Mouse (Mus musculus): Measurements from ENCODE around the gene Phlpp1. TPM values are rescaled to one million over a fixed set of nuclear protein-coding genes. Genes with fewer than 3 reads are reported as not detected.
A peak's percentile ranks its signal among the peaks of the same experiment; 100 is the strongest.

Gene Phlpp1
- total and polyA plus RNA-seq, 3 experiments = 14.8 to 38.4 (median 20.9) TPM

DNA sequence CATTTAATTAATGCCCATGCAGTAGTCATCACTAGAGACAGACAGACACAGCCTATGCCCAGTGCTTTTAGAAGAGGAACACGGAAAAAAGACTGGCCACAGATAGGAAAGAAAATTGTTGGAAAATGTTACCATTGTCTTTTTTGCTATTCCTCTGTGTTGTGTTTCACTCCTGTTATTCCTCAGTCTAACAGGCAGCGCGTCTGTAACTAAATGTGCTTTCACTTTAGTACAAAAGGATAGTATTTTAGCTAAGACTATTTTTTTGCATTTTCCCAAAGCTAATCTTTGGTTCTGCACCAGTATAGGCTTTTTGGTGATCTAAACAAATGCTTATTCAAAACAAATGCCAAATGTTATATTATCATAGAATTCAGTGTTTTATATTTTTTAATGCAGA lies 177.6 kb downstream of the Phlpp1 start:
- peak overlapping the region; percentile 56; the same call in 1 of the 2 replicates for H3K4me2 ChIP-seq (ENCODE audit: insufficient read depth, low read depth, poor library complexity, severe bottlenecking)
- H3K9me3 ChIP-seq (replicated peaks; ENCODE audit: low read length) = peaks cover 2% of the 10 kb centered on the region
- TF ChIP-seq CHD2 (IDR thresholded peaks at IDR 0.05; ENCODE audit: low read length) (no peak), E2F4 (IDR thresholded peaks at IDR 0.05; ENCODE audit: insufficient replicate concordance, low read depth, low read length) (no peak), GABPA (IDR thresholded peaks at IDR 0.05; ENCODE audit: insufficient replicate concordance, low read depth, low read length) (no peak), USF2 (conservative IDR thresholded peaks at IDR 0.05; ENCODE audit: low read depth, low read length) (no peak), RAD21 (IDR thresholded peaks at IDR 0.05; ENCODE audit: low read depth, low read length) (no peak), POLR2A (IDR thresholded peaks at IDR 0.05; ENCODE audit: low read depth, low read length) (no peak), EP300 (IDR thresholded peaks at IDR 0.05; ENCODE audit: low read length) (peak; percentile 57; the same call in 1 of the 2 replicates), JUN (IDR thresholded peaks at IDR 0.05; ENCODE audit: insufficient read depth, low read depth, low read length) (peak; percentile 40; the same call in 1 of the 2 replicates), RCOR1 (conservative IDR thresholded peaks at IDR 0.05; ENCODE audit: low read depth, low read length) (no peak), POLR2AphosphoS2 (IDR thresholded peaks at IDR 0.05; ENCODE audit: low read depth, low read length) (no peak), USF1 (IDR thresholded peaks at IDR 0.05; ENCODE audit: low read depth, low read length) (no peak), IRF4 (IDR thresholded peaks at IDR 0.05; ENCODE audit: low read depth, low read length) (0 out of 2 replicates have a peak, but pooled peaks have one; percentile 19)
- H3K36me3 ChIP-seq (replicated peaks in 1 of 2; ENCODE audit: control insufficient read depth in 1 of 2, insufficient read depth in 1 of 2, low read length in 1 of 2) = peaks cover 3 to 45% of the 10 kb centered on the region in 2 experiments
- H3K27me3 ChIP-seq (replicated peaks) = no peaks in the 10 kb centered on the region
- H3K4me3 ChIP-seq (replicated peaks in 1 of 3; ENCODE audit: low read depth in 2 of 3, low read length in 2 of 3, poor library complexity in 1 of 3) = no peak overlapping the region
- H3K9ac ChIP-seq (ENCODE audit: insufficient read depth, low read depth) = no peak overlapping the region
- in situ Hi-C loops (cut with MboI; ENCODE audit: low pct_ligation_motif_present, low pct_unique_long_range_greater_than_20kb, low sequenced_read_pairs) = no loop called here
- DNase-seq (ENCODE audit: extremely low read depth) = no peak
- H3K79me2 ChIP-seq (replicated peaks; ENCODE audit: control insufficient read depth, extremely low read depth, insufficient read depth, poor library complexity, severe bottlenecking) = no peaks in the 10 kb centered on the region
- H3K27ac ChIP-seq (ENCODE audit: insufficient read depth, low read depth) = no peak overlapping the region
- dilution Hi-C loops (cut with MboI; ENCODE audit: extremely low pct_ligation_motif_present, extremely low pct_unique_long_range_greater_than_20kb, low sequenced_read_pairs) = no loop called here
- peaks cover 16 to 82% of the 10 kb centered on the region in 2 experiments for H3K4me1 ChIP-seq (ENCODE audit: control insufficient read depth in 1 of 2, insufficient read depth in 2 of 2)

DNA sequence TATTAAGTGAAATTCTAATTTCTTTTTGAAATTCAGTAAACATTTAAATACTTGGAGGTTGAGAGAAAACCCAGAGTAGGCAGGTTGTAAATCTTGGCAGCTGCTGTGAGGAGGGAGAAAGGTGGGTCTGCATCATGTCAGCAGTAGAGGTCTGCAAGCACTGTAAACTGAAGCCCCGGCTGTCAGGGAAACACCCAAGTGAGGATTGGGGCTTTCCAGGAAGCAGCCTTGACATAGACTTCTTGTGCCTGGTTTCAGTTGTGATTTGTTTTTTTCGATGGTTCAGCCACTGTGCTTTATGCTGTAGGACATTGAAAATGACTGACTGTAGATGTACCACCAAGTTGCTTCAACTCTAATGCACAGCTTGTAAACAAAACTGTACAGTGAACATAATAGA lies 180.0 kb downstream of the Phlpp1 start:
- peaks cover 2% of the 10 kb centered on the region for H3K9me3 ChIP-seq (replicated peaks; ENCODE audit: low read length)
- H3K9ac ChIP-seq (ENCODE audit: insufficient read depth, low read depth) = no peak overlapping the region; the same call in 1 of the 2 replicates
- no peak overlapping the region for H3K4me3 ChIP-seq (replicated peaks in 1 of 3; ENCODE audit: low read depth in 2 of 3, low read length in 2 of 3, poor library complexity in 1 of 3)
- in situ Hi-C loops (cut with MboI; ENCODE audit: low pct_ligation_motif_present, low pct_unique_long_range_greater_than_20kb, low sequenced_read_pairs) (no loop called here), dilution Hi-C loops (cut with MboI; ENCODE audit: extremely low pct_ligation_motif_present, extremely low pct_unique_long_range_greater_than_20kb, low sequenced_read_pairs) (no loop called here)
- H3K36me3 ChIP-seq (replicated peaks in 1 of 2; ENCODE audit: control insufficient read depth in 1 of 2, insufficient read depth in 1 of 2, low read length in 1 of 2) = peaks cover 6 to 45% of the 10 kb centered on the region in 2 experiments
- H3K4me1 ChIP-seq (ENCODE audit: control insufficient read depth in 1 of 2, insufficient read depth in 2 of 2) = peaks cover 22 to 82% of the 10 kb centered on the region in 2 experiments
- peak overlapping the region; percentile 86 for H3K27ac ChIP-seq (ENCODE audit: insufficient read depth, low read depth)
- DNase-seq (ENCODE audit: extremely low read depth) = peak; percentile 89
- no peaks in the 10 kb centered on the region for H3K27me3 ChIP-seq (replicated peaks)
- no peaks in the 10 kb centered on the region for H3K79me2 ChIP-seq (replicated peaks; ENCODE audit: control insufficient read depth, extremely low read depth, insufficient read depth, poor library complexity, severe bottlenecking)
- H3K4me2 ChIP-seq (ENCODE audit: insufficient read depth, low read depth, poor library complexity, severe bottlenecking) = peak overlapping the region; percentile 56; the same call in 1 of the 2 replicates
- TF ChIP-seq MAFK (IDR thresholded peaks at IDR 0.05; ENCODE audit: insufficient replicate concordance, low read length) (no peak), CTCF (conservative IDR thresholded peaks at IDR 0.05 in 1 of 2, IDR thresholded peaks at IDR 0.05 in 1 of 2; ENCODE audit: low read depth in 2 of 2, low read length in 2 of 2) (no peak), RAD21 (IDR thresholded peaks at IDR 0.05; ENCODE audit: low read depth, low read length) (peak; percentile 22), POLR2A (IDR thresholded peaks at IDR 0.05; ENCODE audit: low read depth, low read length) (no peak), NRF1 (IDR thresholded peaks at IDR 0.05; ENCODE audit: low read depth, low read length) (no peak), JUND (conservative IDR thresholded peaks at IDR 0.05; ENCODE audit: low read depth, low read length) (0 out of 2 replicates have a peak, but pooled peaks have one; percentile 35), EP300 (IDR thresholded peaks at IDR 0.05; ENCODE audit: low read length) (peak; percentile 85), E2F4 (IDR thresholded peaks at IDR 0.05; ENCODE audit: insufficient replicate concordance, low read depth, low read length) (no peak), UBTF (IDR thresholded peaks at IDR 0.05; ENCODE audit: low read depth, low read length) (no peak), GABPA (IDR thresholded peaks at IDR 0.05; ENCODE audit: insufficient replicate concordance, low read depth, low read length) (no peak), POLR2AphosphoS2 (IDR thresholded peaks at IDR 0.05; ENCODE audit: low read depth, low read length) (no peak), MEF2A (IDR thresholded peaks at IDR 0.05; ENCODE audit: borderline replicate concordance, low read depth, low read length) (peak; percentile 86), KAT2A (IDR thresholded peaks at IDR 0.05; ENCODE audit: insufficient replicate concordance, low read length) (no peak), ELF1 (IDR thresholded peaks at IDR 0.05; ENCODE audit: low read depth, low read length) (peak; percentile 74), HCFC1 (IDR thresholded peaks at IDR 0.05; ENCODE audit: low read depth, low read length) (no peak; the same call in 1 of the 2 replicates), TCF12 (IDR thresholded peaks at IDR 0.05; ENCODE audit: low read depth, low read length) (peak; percentile 77; the same call in 1 of the 2 replicates), MYC (IDR thresholded peaks at IDR 0.05; ENCODE audit: low read depth, low read length) (no peak), USF2 (conservative IDR thresholded peaks at IDR 0.05; ENCODE audit: low read depth, low read length) (no peak), ZMIZ1 (IDR thresholded peaks at IDR 0.05; ENCODE audit: low read depth, low read length) (no peak), NELFE (IDR thresholded peaks at IDR 0.05; ENCODE audit: low read depth, low read length) (no peak), RCOR1 (conservative IDR thresholded peaks at IDR 0.05; ENCODE audit: low read depth, low read length) (no peak), ZKSCAN1 (IDR thresholded peaks at IDR 0.05; ENCODE audit: borderline replicate concordance, low read depth, low read length) (no peak), CHD2 (IDR thresholded peaks at IDR 0.05; ENCODE audit: low read length) (peak; percentile 21; the same call in 1 of the 2 replicates), JUN (IDR thresholded peaks at IDR 0.05; ENCODE audit: insufficient read depth, low read depth, low read length) (0 out of 2 replicates have a peak, but pooled peaks have one; percentile 13), IRF4 (IDR thresholded peaks at IDR 0.05; ENCODE audit: low read depth, low read length) (peak; percentile 92), ETS1 (conservative IDR thresholded peaks at IDR 0.05; ENCODE audit: low read depth, low read length) (peak; percentile 90), MAX (IDR thresholded peaks at IDR 0.05; ENCODE audit: low read length) (no peak), TBP (conservative IDR thresholded peaks at IDR 0.05; ENCODE audit: low read depth, low read length) (peak; percentile 38; the same call in 1 of the 2 replicates)

All from CH12.LX (cell line).